In the genomic region with DNA sequence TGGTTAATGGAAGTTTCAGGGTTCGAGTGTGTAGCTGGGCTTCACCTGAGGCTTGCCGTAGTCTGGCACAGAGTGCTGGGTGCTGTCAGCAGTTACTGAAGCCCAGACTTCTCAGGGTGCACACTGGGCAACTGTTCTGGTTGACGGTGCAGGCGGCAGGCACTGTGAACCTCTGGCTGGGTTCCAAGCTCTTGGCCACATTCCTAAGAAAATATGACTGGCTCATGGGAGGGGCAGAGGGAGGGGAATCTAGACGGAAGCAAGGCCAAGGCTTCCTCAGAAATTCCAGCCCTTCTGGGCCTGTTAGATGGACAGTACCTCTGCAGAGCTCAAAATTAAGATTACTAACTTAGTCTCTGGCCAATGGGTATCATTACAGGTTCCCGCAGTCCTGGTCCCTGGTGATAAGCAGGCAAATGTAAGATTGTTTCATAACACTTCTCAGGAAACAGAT, we compare ENCODE assay signal across 8 mouse cellular contexts. TPM values are rescaled to one million over a fixed set of nuclear protein-coding genes. Genes with fewer than 3 reads are reported as not detected.
A peak's percentile ranks its signal among the peaks of the same experiment; 100 is the strongest.
DNase-seq lines count a peak whose midpoint lies in the region; ATAC-seq and TF ChIP-seq lines count a peak whose summit lies in the region.

No protein-coding gene starts in this region.

- peak; percentile 72 for DNase-seq in MEL-GATA-1-ER (ENCODE audit: extremely low read depth, low read depth)
- DNase-seq in cerebellum, adult 9-11 months, result peak; percentile 82
- peak; percentile 84 to 86 for DNase-seq in heart, adult 2 months
- peak; percentile 96 to 97 for DNase-seq in kidney, adult 8-10 months
- DNase-seq in urinary bladder, postnatal 14 days (ENCODE audit: low spot score), result peak; percentile 91
- no peak for DNase-seq in thymus, postnatal 0 days (ENCODE audit: low spot score)

- H3K9ac ChIP-seq in heart, adult 2 months (ENCODE audit: low read depth, low read length), result peak overlapping the region; percentile 25
- 0 out of 2 replicates have a peak overlapping the region, but pooled peaks have one; percentile 30 for H3K9ac ChIP-seq in lung, embryonic 16.5 days (ENCODE audit: low read length)

- H3K9me3 ChIP-seq in lung, embryonic 16.5 days (ENCODE audit: control insufficient read depth, low read length), result no peaks in the 10 kb centered on the region

- intact Hi-C loops in heart, adult 2 months (cut with DNase I), result loop anchor here (1.0 to 2.0 kb wide), 2 partner anchors 13 to 16 kb away; no protein-coding TSS in a partner anchor

- WGBS in heart, adult 2 months, result 9% methylated on average over 6 of the region's 6 CpGs
- 14% methylated on average over 6 of the region's 6 CpGs for WGBS in lung, embryonic 16.5 days

- ATAC-seq in lung, embryonic 16.5 days (ENCODE audit: low read depth), result peak; percentile 86

- H3K79me3 ChIP-seq in C2C12 (ENCODE audit: low read depth), result peaks cover 72% of the 10 kb centered on the region

- no peak for TF ChIP-seq CTCF in C2C12 (IDR thresholded peaks at IDR 0.05; ENCODE audit: control insufficient read depth, insufficient read depth, insufficient read length)
- no peak for TF ChIP-seq CTCF in heart, adult 2 months (IDR thresholded peaks at IDR 0.05)

- H3K27ac ChIP-seq in heart, adult 2 months, result peak overlapping the region; percentile 85
- peak overlapping the region; percentile 82 for H3K27ac ChIP-seq in lung, embryonic 16.5 days (ENCODE audit: low read length)

- H3K4me3 ChIP-seq in C2C12 (ENCODE audit: insufficient read depth, poor library complexity, severe bottlenecking), result no peak overlapping the region
- H3K4me3 ChIP-seq in heart, adult 2 months, result 0 out of 2 replicates have a peak overlapping the region, but pooled peaks have one; percentile 1
- H3K4me3 ChIP-seq in lung, embryonic 16.5 days (ENCODE audit: low read length), result no peak overlapping the region

- peak; percentile 49; the same call in 1 of the 2 replicates for TF ChIP-seq POLR2A in heart, adult 2 months (IDR thresholded peaks at IDR 0.05; ENCODE audit: insufficient read depth, low read depth, low read length)

- no peaks in the 10 kb centered on the region for H3K27me3 ChIP-seq in C2C12 (ENCODE audit: control insufficient read depth, insufficient read depth, insufficient read length)
- no peaks in the 10 kb centered on the region for H3K27me3 ChIP-seq in heart, adult 2 months (ENCODE audit: control insufficient read depth, insufficient read depth, low read length)
- H3K27me3 ChIP-seq in lung, embryonic 16.5 days (ENCODE audit: control insufficient read depth, insufficient read depth, low read depth, low read length), result no peaks in the 10 kb centered on the region

- peaks cover 63% of the 10 kb centered on the region for H3K4me1 ChIP-seq in heart, adult 2 months (ENCODE audit: control insufficient read depth, insufficient read depth, low read length)
- peaks cover 30% of the 10 kb centered on the region for H3K4me1 ChIP-seq in lung, embryonic 16.5 days (replicated peaks; ENCODE audit: control insufficient read depth, insufficient read depth, low read length)

- no peaks in the 10 kb centered on the region for H3K36me3 ChIP-seq in C2C12 (ENCODE audit: control insufficient read depth, insufficient read depth)
- peaks cover 11% of the 10 kb centered on the region for H3K36me3 ChIP-seq in heart, adult 2 months (ENCODE audit: control insufficient read depth, insufficient read depth, low read length)
- H3K36me3 ChIP-seq in lung, embryonic 16.5 days (ENCODE audit: control insufficient read depth, insufficient read depth, low read length), result no peaks in the 10 kb centered on the region

- peaks cover 100% of the 10 kb centered on the region for H3K79me2 ChIP-seq in C2C12 (ENCODE audit: control insufficient read depth, insufficient read depth)
- H3K79me2 ChIP-seq in heart, adult 2 months (replicated peaks; ENCODE audit: control insufficient read depth, insufficient read depth, low read length), result peaks cover 8% of the 10 kb centered on the region

- no peak overlapping the region for H3K4me2 ChIP-seq in lung, embryonic 16.5 days (ENCODE audit: low read depth, low read length)

- TF ChIP-seq EP300 in heart, adult 2 months (IDR thresholded peaks at IDR 0.05; ENCODE audit: insufficient read depth, low read depth, low read length), result peak; percentile 85

- peak overlapping the region; percentile 18 for H3ac ChIP-seq in C2C12 (ENCODE audit: control insufficient read depth, insufficient read length, low read depth)

TF ChIP-seq in C2C12, 6 proteins besides CTCF, POLR2A, EP300 and RAD21:
- TF ChIP-seq MYOG (IDR thresholded peaks at IDR 0.05; ENCODE audit: control insufficient read depth, extremely low read depth, insufficient read length), result no peak
- TF ChIP-seq MYOD1 (IDR thresholded peaks at IDR 0.05; ENCODE audit: control insufficient read depth, insufficient read length, low read depth), result no peak
- TF ChIP-seq CEBPB (IDR thresholded peaks at IDR 0.05; ENCODE audit: low read depth), result no peak
- TF ChIP-seq USF1 (IDR thresholded peaks at IDR 0.05; ENCODE audit: low read depth), result no peak
- peak; percentile 32 for TF ChIP-seq MAX (IDR thresholded peaks at IDR 0.05)

RNA-seq across cellular contexts. Expression of a gene that starts 13.6 kb away (rescaled TPM):
- polyA plus RNA-seq in C2C12 (2012; fragmentation: generic; extraction: Trizol), result 48.9 TPM
- 100 to 1,000 TPM in 1 of 2 experiments, 10 to 100 TPM in 1; 96.7 to 116 TPM for total RNA-seq in heart, adult 2 months (2021)
- 65.0 and 86.1 TPM in 2 replicates for polyA plus RNA-seq in heart, adult 2 months (2012; rRNA removed)
- polyA plus RNA-seq in lung, embryonic 16.5 days (2015; fragmentation: Nextera tagmentation; extraction: Ambion mirVana), result 10.7 and 12.2 TPM in 2 replicates
- polyA plus RNA-seq in thymus, postnatal 0 days (2015; fragmentation: Nextera tagmentation; extraction: Ambion mirVana), result 16.0 and 19.1 TPM in 2 replicates
